Mouse (Mus musculus): ENCODE measurements around the gene Med12l.

DNA sequence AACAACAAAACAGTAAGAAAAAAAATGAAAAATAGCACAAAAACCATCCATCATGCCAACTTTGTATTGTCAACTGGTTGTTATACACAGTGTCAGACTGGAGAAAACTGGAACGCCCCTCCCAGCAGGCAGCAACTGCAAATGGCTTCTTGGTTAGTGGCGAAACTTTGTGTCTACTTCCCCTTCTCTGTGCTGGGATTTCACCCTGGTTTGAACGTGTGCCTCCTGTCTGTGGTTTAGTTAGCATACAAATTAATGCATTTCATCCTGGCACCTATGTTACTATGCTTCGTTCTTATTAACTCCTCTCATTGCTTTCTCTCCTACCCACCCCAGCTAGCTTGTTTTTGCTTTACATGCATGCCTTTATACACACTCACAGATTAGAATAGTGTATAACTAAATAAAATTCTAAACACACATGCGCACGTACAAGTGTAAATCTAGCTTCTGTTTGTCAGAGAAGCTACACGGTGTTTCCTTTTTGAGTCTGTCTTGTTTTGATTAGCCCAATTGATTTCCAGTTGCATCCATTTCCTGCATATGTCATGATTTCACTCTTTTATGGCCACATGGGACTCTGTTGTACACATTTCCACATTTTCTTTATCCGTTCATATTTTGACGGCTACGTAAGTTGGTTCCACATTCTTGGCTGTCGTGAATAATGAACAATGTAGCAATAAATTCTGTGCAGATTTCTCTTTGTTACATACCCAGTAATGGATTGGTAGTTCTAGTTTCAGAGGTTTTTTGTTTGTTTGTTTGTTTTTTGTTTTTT is 336.2 kb downstream of the Med12l start:
- TF ChIP-seq CTCF (IDR thresholded peaks at IDR 0.05; ENCODE audit: low read depth) (no peak), EP300 (IDR thresholded peaks at IDR 0.05; ENCODE audit: low read depth) (no peak)
